Comparison of ENCODE assay signal across 21 mouse cellular contexts in genomic region chr10:32869541-32869940, GRCm38 (mm10). TPM values are rescaled to one million over a fixed set of nuclear protein-coding genes. Genes with fewer than 3 reads are reported as not detected.
DNase-seq lines count a peak whose midpoint lies in the region; ATAC-seq lines count a peak whose summit lies in the region.
"Had no signal": no experiment of that assay in that cellular context is flagged by ENCODE, and none has a peak within 500 bp of the region (broad histone marks: within the 10 kb centered on the region; RNA-seq: fewer than 3 reads in every experiment).

No protein-coding gene starts in this region.

- no peaks in the 10 kb centered on the region for H3K36me3 ChIP-seq in forebrain, embryonic 13.5 days (ENCODE audit: poor library complexity, severe bottlenecking)
- H3K36me3 ChIP-seq in forebrain, embryonic 11.5 days (ENCODE audit: control insufficient read depth, insufficient read depth, low read length), result no peaks in the 10 kb centered on the region
- H3K36me3 ChIP-seq: embryonic facial prominence, embryonic 13.5 days; hindbrain, embryonic 10.5 days; kidney, embryonic 15.5 days; midbrain, embryonic 13.5 days; neural tube, embryonic 12.5 days had no signal

- no peak overlapping the region for H3K4me2 ChIP-seq in forebrain, embryonic 13.5 days
- H3K4me2 ChIP-seq in forebrain, embryonic 11.5 days (ENCODE audit: low read depth, low read length, severe bottlenecking), result no peak overlapping the region
- H3K4me2 ChIP-seq: embryonic facial prominence, embryonic 13.5 days; kidney, embryonic 15.5 days; liver, embryonic 11.5 days; lung, embryonic 14.5 days; midbrain, embryonic 13.5 days; neural tube, embryonic 12.5 days had no signal

- H3K9ac ChIP-seq in forebrain, embryonic 13.5 days, result no peak overlapping the region
- H3K9ac ChIP-seq in forebrain, embryonic 11.5 days (ENCODE audit: low read length), result no peak overlapping the region
- H3K9ac ChIP-seq: embryonic facial prominence, embryonic 13.5 days; kidney, embryonic 15.5 days; lung, embryonic 14.5 days; midbrain, embryonic 13.5 days; neural tube, embryonic 12.5 days had no signal

- no peaks in the 10 kb centered on the region for H3K27me3 ChIP-seq in forebrain, embryonic 13.5 days
- H3K27me3 ChIP-seq in forebrain, embryonic 11.5 days (ENCODE audit: control insufficient read depth, insufficient read depth, low read length), result no peaks in the 10 kb centered on the region
- H3K27me3 ChIP-seq: embryonic facial prominence, embryonic 13.5 days; kidney, embryonic 15.5 days; midbrain, embryonic 13.5 days; neural tube, embryonic 12.5 days had no signal

- peaks cover 19% of the 10 kb centered on the region for H3K4me1 ChIP-seq in forebrain, embryonic 13.5 days
- no peaks in the 10 kb centered on the region for H3K4me1 ChIP-seq in forebrain, embryonic 11.5 days (replicated peaks; ENCODE audit: control insufficient read depth, insufficient read depth, low read length)
- H3K4me1 ChIP-seq: embryonic facial prominence, embryonic 13.5 days; hindbrain, embryonic 10.5 days; kidney, embryonic 15.5 days; midbrain, embryonic 13.5 days; neural tube, embryonic 12.5 days had no signal

- H3K4me3 ChIP-seq in forebrain, embryonic 13.5 days, result no peak overlapping the region
- no peak overlapping the region for H3K4me3 ChIP-seq in forebrain, embryonic 11.5 days (ENCODE audit: low read depth, low read length)
- H3K4me3 ChIP-seq: embryonic facial prominence, embryonic 13.5 days; hindbrain, embryonic 10.5 days; kidney, embryonic 15.5 days; midbrain, embryonic 13.5 days; neural tube, embryonic 12.5 days had no signal

- WGBS in forebrain, embryonic 13.5 days, result 22% methylated on average over 1 of the region's 1 CpGs
- WGBS in forebrain, embryonic 11.5 days, result 38% methylated on average over 1 of the region's 1 CpGs

- ATAC-seq in forebrain, embryonic 13.5 days, result peak; percentile 52
- no peak for ATAC-seq in forebrain, embryonic 11.5 days (replicated peaks; ENCODE audit: low FRiP score)
- ATAC-seq: midbrain, embryonic 13.5 days had no signal

- DNase-seq in forebrain, embryonic 11.5 days (ENCODE audit: low spot score), result no peak
- peak; percentile 58 for DNase-seq in layer of hippocampus, adult 9-11 months
- no peak for DNase-seq in layer of hippocampus, postnatal 25 days (ENCODE audit: extremely low spot score in 1 of 2, low spot score in 1 of 2)
- peak; percentile 22 to 31 for DNase-seq in right cerebral cortex, postnatal 10 days (ENCODE audit: low spot score in 2 of 2)
- no peak for DNase-seq in right cerebral cortex, postnatal 14 days
- DNase-seq in MN1 (ENCODE audit: low spot score), result no peak
- no peak for DNase-seq in heart, postnatal 25 days (ENCODE audit: low spot score)
- DNase-seq: cerebellum, adult 11-12 months; lung, embryonic 14.5 days; thymus, postnatal 4 days had no signal

- H3K27ac ChIP-seq in forebrain, embryonic 13.5 days, result peak overlapping the region; percentile 26
- no peak overlapping the region for H3K27ac ChIP-seq in forebrain, embryonic 11.5 days (ENCODE audit: low read depth, low read length)
- H3K27ac ChIP-seq: embryonic facial prominence, embryonic 13.5 days; hindbrain, embryonic 10.5 days; kidney, embryonic 15.5 days; macrophage; midbrain, embryonic 13.5 days; neural tube, embryonic 12.5 days; stomach, postnatal 0 days had no signal

- H3K9me3 ChIP-seq in forebrain, embryonic 13.5 days (replicated peaks), result no peaks in the 10 kb centered on the region
- H3K9me3 ChIP-seq in forebrain, embryonic 11.5 days (ENCODE audit: control insufficient read depth, low read length), result no peaks in the 10 kb centered on the region
- H3K9me3 ChIP-seq: embryonic facial prominence, embryonic 13.5 days; hindbrain, embryonic 10.5 days; kidney, embryonic 15.5 days; midbrain, embryonic 13.5 days; neural tube, embryonic 12.5 days had no signal

- intact Hi-C loops in heart, postnatal 25 days (cut with DNase I), result no loop called here

RNA-seq across cellular contexts. Expression of gene Nkain2, which starts 20.7 kb away (rescaled TPM):
- 7.1 and 8.2 TPM in 2 replicates for polyA plus RNA-seq in forebrain, embryonic 13.5 days (2015; fragmentation: Nextera tagmentation; extraction: Ambion mirVana)
- polyA plus RNA-seq in forebrain, embryonic 11.5 days (2014; fragmentation: Nextera tagmentation; extraction: Ambion mirVana), result 1.9 and 3.3 TPM in 2 replicates
- total RNA-seq in layer of hippocampus, postnatal 25 days (2021), result 10 to 100 TPM; 29.7 to 30.8 TPM
- total RNA-seq in heart, postnatal 25 days (2021), result not detected
- total RNA-seq: common myeloid progenitor, adult 5-6 weeks; granulocyte monocyte progenitor cell, adult 5-6 weeks had no signal
- polyA plus RNA-seq: macrophage had no signal

Comparison
In these comparisons a context has a peak if more than half of its experiments do, and no peak if none do; other contexts are left out.
1. DNase-seq: peak in layer of hippocampus, adult 9-11 months (single experiment) and right cerebral cortex, postnatal 10 days (2 of 2); none in forebrain, embryonic 11.5 days (single experiment), layer of hippocampus, postnatal 25 days (0 of 2), right cerebral cortex, postnatal 14 days (single experiment), MN1 (single experiment) and heart, postnatal 25 days (single experiment).
2. RNA of gene Nkain2, which starts 20.7 kb away (total RNA-seq): 29.7 to 30.8 TPM in layer of hippocampus, postnatal 25 days; not detected in heart, postnatal 25 days; every median in the first group is over 10 times any median in the second.